Mouse (Mus musculus) CH12.LX (cell line): ENCODE results near the gene Vps35l.

Source experiments
- CHD2 ChIP-seq: IDR thresholded peaks from 2 replicates; pipeline ENCODE4 v1.6.1; 2011; ENCODE audit warnings: low read length, improper control_type of control experiment
- CTCF ChIP-seq, 2 experiments: IDR thresholded peaks in 1 of 2; conservative IDR thresholded peaks in 1 of 2; 2 replicates each; pipeline ENCODE4 v1.5.1; 2011 to 2012; ENCODE audit warnings: low read depth in 2 of 2, low read length in 2 of 2, improper control_type of control experiment in 1 of 2, inconsistent platforms in 1 of 2, mild to moderate bottlenecking in 1 of 2, moderate library complexity in 1 of 2
- EP300 ChIP-seq: IDR thresholded peaks from 2 replicates; pipeline ENCODE4 v1.6.1; 2011; ENCODE audit warnings: low read length, improper control_type of control experiment
- ETS1 ChIP-seq: conservative IDR thresholded peaks from 2 replicates; pipeline ENCODE4 v1.6.1; 2012; ENCODE audit warnings: low read depth, mild to moderate bottlenecking, inconsistent platforms, low read length, improper control_type of control experiment, moderate library complexity
- GABPA ChIP-seq: IDR thresholded peaks from 2 replicates; pipeline ENCODE4 v1.6.1; 2012; ENCODE audit warnings: low read depth, low read length, improper control_type of control experiment, inconsistent platforms; ENCODE audit not compliant: insufficient replicate concordance
- MAX ChIP-seq: IDR thresholded peaks from 2 replicates; pipeline ENCODE4 v1.6.1; 2011; ENCODE audit warnings: low read length, improper control_type of control experiment
- MAZ ChIP-seq: IDR thresholded peaks from 2 replicates; pipeline ENCODE4 v1.6.1; 2012; ENCODE audit warnings: low read depth, mild to moderate bottlenecking, inconsistent platforms, low read length, improper control_type of control experiment, moderate library complexity
- MEF2A ChIP-seq: IDR thresholded peaks from 2 replicates; pipeline ENCODE4 v1.6.1; 2014; ENCODE audit warnings: low read depth, mild to moderate bottlenecking, inconsistent platforms, low read length, improper control_type of control experiment, borderline replicate concordance
- POLR2A ChIP-seq: IDR thresholded peaks from 2 replicates; pipeline ENCODE4 v1.6.1; 2011; ENCODE audit warnings: low read depth, mild to moderate bottlenecking, improper control_type of control experiment, low read length
- RAD21 ChIP-seq: IDR thresholded peaks from 2 replicates; pipeline ENCODE4 v1.6.1; 2011; ENCODE audit warnings: low read depth, mild to moderate bottlenecking, low read length, improper control_type of control experiment, moderate library complexity
- UBTF ChIP-seq: IDR thresholded peaks from 2 replicates; pipeline ENCODE4 v1.6.1; 2012; ENCODE audit warnings: low read depth, mild to moderate bottlenecking, inconsistent platforms, low read length, improper control_type of control experiment, moderate library complexity
- ZC3H11A ChIP-seq: IDR thresholded peaks from 2 replicates; pipeline ENCODE4 v1.6.1; 2012; ENCODE audit warnings: low read depth, mild to moderate bottlenecking, inconsistent platforms, low read length, improper control_type of control experiment

DNA sequence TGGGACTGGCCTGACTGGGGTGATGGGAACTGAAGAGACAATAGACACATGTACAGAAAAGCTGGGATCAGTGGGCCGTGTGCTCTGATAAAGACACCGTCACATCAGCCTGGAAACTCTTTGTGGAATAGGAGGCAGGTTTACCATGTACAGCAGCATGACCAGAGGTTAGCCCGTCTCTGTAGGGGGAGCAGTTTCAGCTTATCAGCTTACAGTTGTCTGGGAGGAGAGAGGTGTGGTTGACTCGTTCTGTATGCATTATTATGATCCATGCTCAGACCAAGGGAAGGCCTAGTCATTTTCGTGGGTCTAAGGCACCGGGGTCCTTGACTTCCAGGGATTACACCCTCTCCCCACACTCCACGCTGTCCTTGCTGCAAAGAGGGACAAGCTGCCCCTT, 11.6 kb downstream of the Vps35l start:
- no peak for TF ChIP-seq UBTF
- no peak for TF ChIP-seq POLR2A
- no peak for TF ChIP-seq MAX
- TF ChIP-seq ETS1: no peak
- no peak for TF ChIP-seq EP300
- no peak for TF ChIP-seq MAZ
- TF ChIP-seq CTCF (conservative IDR thresholded peaks at IDR 0.05 in 1 of 2, IDR thresholded peaks at IDR 0.05 in 1 of 2; ENCODE audit: low read depth in 2 of 2, low read length in 2 of 2): no peak
- TF ChIP-seq ZC3H11A: no peak
- no peak for TF ChIP-seq RAD21
- TF ChIP-seq MEF2A: no peak
- no peak for TF ChIP-seq CHD2
- no peak for TF ChIP-seq GABPA
